Mouse (Mus musculus): ENCODE measurements around the gene Il1rapl2.

DNA sequence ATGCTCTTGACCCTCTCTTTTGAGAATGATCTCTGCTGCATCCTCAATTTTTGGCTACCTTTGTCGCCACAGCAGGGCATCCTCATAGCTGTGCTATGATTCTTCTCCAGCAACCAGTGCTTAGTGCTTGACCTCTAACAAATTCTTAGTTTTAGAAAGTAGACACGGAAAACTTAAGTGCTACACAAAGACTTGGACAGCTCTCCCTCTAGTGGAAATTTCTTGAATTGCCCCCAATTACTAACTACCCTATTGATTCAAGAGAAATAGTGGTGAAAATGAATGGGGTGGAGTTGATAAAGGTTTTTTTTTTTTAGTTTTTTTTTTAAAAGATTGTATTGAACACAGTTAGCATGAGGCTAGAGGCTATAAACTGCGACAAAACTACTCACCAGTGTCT lies 599.7 kb downstream of the Il1rapl2 start:
- TF ChIP-seq CTCF (IDR thresholded peaks at IDR 0.05; ENCODE audit: borderline replicate concordance, insufficient read depth, low read depth, low read length) (no peak), POLR2A (IDR thresholded peaks at IDR 0.05; ENCODE audit: borderline replicate concordance, insufficient read depth, low read length) (no peak)
